Mouse (Mus musculus) olfactory bulb, adult 2 months (tissue): ENCODE measurements at regions not wholly inside any gene's neighbourhood (a gene's known extent, or its start where the extent isn't known, plus 50 kb on each side); places are given as distances from the start of the nearest gene placed in this dataset.

Source experiments
- H3K27ac ChIP-seq: fragments of 200-500 bp; 2 replicates; pipeline ENCODE4 v1.5.1; 2012; ENCODE audit warnings: low read depth, low read length; ENCODE audit not compliant: insufficient read depth
- H3K4me1 ChIP-seq: fragments of 200-500 bp; 2 replicates; pipeline ENCODE4 v1.6.1; 2012; ENCODE audit warnings: low read length; ENCODE audit not compliant: control insufficient read depth, insufficient read depth
- H3K4me3 ChIP-seq: fragments of 200-500 bp; 2 replicates; pipeline ENCODE4 v1.5.1; 2012; ENCODE audit warnings: mild to moderate bottlenecking, low read depth, low read length, moderate library complexity; ENCODE audit not compliant: insufficient read depth
- CTCF ChIP-seq: fragments of 200-500 bp; IDR thresholded peaks from 2 replicates; pipeline ENCODE4 v1.5.1; 2012; ENCODE audit warnings: low read depth, mild to moderate bottlenecking, low read length, moderate library complexity; ENCODE audit not compliant: insufficient read depth
- POLR2A ChIP-seq: fragments of 200-500 bp; IDR thresholded peaks from 2 replicates; pipeline ENCODE4 v1.6.1; 2012; ENCODE audit warnings: mild to moderate bottlenecking, low read depth, low read length, moderate library complexity; ENCODE audit not compliant: insufficient read depth
- WGBS: fragments of 180-500 bp; shearing (Covaris S2); methylation state at CpG from one replicate; pipeline ENCODE4 v1.1.7; 2018; 5-methylcytosine and 5-hydroxymethylcytosine counted together

GRCm38 (mm10) chr1:42539066-42539539, 156.5 kb upstream of the Pou3f3 start:
- Histone ChIP-seq H3K27ac (no peak overlapping the region), H3K4me1 (peaks cover 7% of the 10 kb centered on the region; the same call in 1 of the 2 replicates), H3K4me3 (peak overlapping the region; percentile 1; the same call in 1 of the 2 replicates)
- TF ChIP-seq CTCF: no peak
- TF ChIP-seq POLR2A: no peak
- 12% methylated on average over 18 of the region's 18 CpGs for WGBS

DNA sequence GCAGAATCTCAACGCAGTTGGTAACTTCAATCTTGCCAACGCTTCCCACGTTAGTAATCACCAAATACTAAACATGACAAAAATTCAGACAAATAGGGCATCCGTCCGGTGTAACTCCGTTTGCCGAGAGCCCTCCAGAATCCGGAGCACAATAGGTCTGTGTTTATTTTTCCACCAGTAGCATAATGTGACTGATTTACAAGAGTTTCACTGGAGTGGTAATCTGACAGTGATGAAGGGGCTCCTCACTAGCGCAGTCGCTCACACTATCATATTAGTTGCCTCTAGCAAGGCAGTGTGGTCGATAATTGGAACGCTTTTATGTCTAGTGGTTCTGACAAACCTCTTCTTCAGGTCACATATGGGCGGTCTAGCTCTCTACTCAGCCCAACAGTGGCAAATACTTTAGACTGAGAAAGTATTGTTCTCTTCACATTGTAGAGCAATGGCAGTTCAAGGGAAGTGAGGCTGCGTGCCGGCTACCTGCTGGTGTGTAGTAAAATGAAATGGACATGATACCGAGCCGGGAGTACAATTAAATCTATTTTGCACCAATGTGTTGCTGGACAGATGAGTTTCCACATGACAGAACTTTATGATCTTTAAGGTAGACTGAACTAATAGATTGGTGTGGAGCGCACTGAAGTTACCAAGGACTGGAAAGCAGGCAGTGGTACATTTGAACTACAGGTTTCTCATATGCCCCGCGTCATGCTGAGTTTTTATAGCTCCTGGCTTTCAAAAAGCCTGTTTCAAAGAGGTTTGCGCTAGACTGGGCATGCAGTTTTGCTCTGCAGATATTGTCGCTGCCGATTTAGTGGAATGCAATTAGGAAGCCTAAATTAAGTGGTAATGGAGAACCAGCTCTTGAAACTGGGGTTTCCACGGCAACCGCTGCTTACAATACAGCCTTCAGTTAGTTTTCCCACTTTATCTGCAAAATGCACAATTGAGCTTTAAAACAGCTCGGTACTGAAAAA, 155.7 kb upstream of the Pou3f3 start:
- H3K27ac ChIP-seq: peak overlapping the region; percentile 18; the same call in 1 of the 2 replicates
- TF ChIP-seq POLR2A (no peak), CTCF (no peak)
- H3K4me1 ChIP-seq: peaks cover 7% of the 10 kb centered on the region; the same call in 1 of the 2 replicates
- H3K4me3 ChIP-seq: no peak overlapping the region
- WGBS: 12% methylated on average over 26 of the region's 26 CpGs

GRCm38 (mm10) chr1:42541991-42542390, 153.6 kb upstream of the Pou3f3 start:
- 96% methylated on average over 4 of the region's 4 CpGs for WGBS
- TF ChIP-seq POLR2A (no peak), CTCF (no peak)
- Histone ChIP-seq H3K27ac (no peak overlapping the region), H3K4me3 (no peak overlapping the region), H3K4me1 (peaks cover 7% of the 10 kb centered on the region; the same call in 1 of the 2 replicates)

GRCm38 (mm10) chr1:42542846-42543549, 152.6 kb upstream of the Pou3f3 start:
- 59% methylated on average over 15 of the region's 15 CpGs for WGBS
- no peak overlapping the region for H3K27ac ChIP-seq
- peaks cover 7% of the 10 kb centered on the region; the same call in 1 of the 2 replicates for H3K4me1 ChIP-seq
- no peak overlapping the region for H3K4me3 ChIP-seq
- TF ChIP-seq CTCF: no peak
- no peak for TF ChIP-seq POLR2A

GRCm38 (mm10) chr1:42546879-42547278, 148.7 kb upstream of the Pou3f3 start:
- Histone ChIP-seq H3K4me1 (peaks cover 4% of the 10 kb centered on the region; the same call in 1 of the 2 replicates), H3K27ac (no peak overlapping the region), H3K4me3 (no peak overlapping the region)
- WGBS: 88% methylated on average over 3 of the region's 3 CpGs
- TF ChIP-seq CTCF (no peak), POLR2A (no peak)

DNA sequence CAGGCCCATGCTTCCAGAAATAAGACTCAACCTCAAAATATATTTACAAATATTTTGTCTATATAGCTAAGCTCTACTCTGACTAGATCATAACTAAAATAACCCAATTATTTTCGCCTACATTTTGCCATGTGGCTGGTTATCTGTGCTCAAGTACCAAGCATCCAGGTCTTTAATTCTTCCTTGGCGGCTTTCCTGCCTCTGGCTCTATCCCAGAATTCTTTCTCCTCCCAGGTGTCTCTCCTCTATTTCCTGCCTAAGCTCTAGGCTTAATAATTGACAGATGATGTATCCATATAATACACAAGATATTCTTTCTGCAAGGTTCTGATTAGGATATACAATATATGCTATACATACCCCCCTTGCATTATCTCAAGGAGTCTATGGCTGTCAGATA, 138.3 kb upstream of the Pou3f3 start:
- TF ChIP-seq POLR2A: no peak
- no peak for TF ChIP-seq CTCF
- Histone ChIP-seq H3K4me3 (no peak overlapping the region), H3K27ac (no peak overlapping the region), H3K4me1 (no peaks in the 10 kb centered on the region)
- WGBS: 97% methylated on average over 2 of the region's 2 CpGs

DNA sequence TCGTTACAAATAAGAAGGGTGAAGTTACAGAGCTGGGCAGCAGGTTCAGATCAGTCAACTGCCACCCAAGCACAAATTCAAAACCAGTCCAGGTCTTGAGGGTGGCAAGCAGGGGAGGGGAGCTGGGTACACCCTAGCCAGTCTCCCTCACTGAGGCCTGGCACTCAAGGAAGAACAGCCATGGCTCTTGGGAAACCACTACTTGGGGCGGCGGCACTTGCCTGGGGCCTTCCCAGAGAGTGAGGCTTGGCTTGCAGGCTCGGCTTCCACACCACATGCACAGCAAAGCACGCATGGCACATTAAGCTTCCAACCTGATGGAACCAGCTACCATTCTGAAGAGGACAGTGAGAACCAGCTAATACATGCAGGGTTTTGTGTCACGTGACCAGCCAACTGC, 127.9 kb upstream of the Pou3f3 start:
- Histone ChIP-seq H3K4me3 (no peak overlapping the region), H3K27ac (no peak overlapping the region), H3K4me1 (no peaks in the 10 kb centered on the region)
- WGBS: 98% methylated on average over 6 of the region's 6 CpGs
- TF ChIP-seq POLR2A: no peak
- TF ChIP-seq CTCF: no peak

- Histone ChIP-seq H3K27ac (no peak overlapping the region), H3K4me3 (no peak overlapping the region), H3K4me1 (no peaks in the 10 kb centered on the region)
- WGBS: 96% methylated on average over 3 of the region's 3 CpGs
- no peak for TF ChIP-seq CTCF
Measured at GRCm38 (mm10) chr1:42585191-42585590, 110.4 kb upstream of the Pou3f3 start.

GRCm38 (mm10) chr1:42588499-42588898, 107.1 kb upstream of the Pou3f3 start:
- TF ChIP-seq POLR2A (no peak), CTCF (no peak)
- Histone ChIP-seq H3K27ac (no peak overlapping the region), H3K4me1 (no peaks in the 10 kb centered on the region), H3K4me3 (no peak overlapping the region)
- WGBS: 69% methylated on average over 10 of the region's 10 CpGs
